Mouse (Mus musculus): ENCODE data around the gene Glod4.

- TF ChIP-seq CTCF (IDR thresholded peaks at IDR 0.05; ENCODE audit: borderline replicate concordance, insufficient read depth, low read length) (no peak), POLR2A (IDR thresholded peaks at IDR 0.05; ENCODE audit: low read depth, low read length) (no peak)
Measured at GRCm38 (mm10) chr11:76081048-76081640, 162.4 kb downstream of the Glod4 start.
